Mouse (Mus musculus) neural tube, embryonic 11.5 days (tissue): ENCODE measurements around the gene Ltb4r2. TPM values are rescaled to one million over a fixed set of nuclear protein-coding genes. Genes with fewer than 3 reads are reported as not detected.

Source experiments
- ATAC-seq: fragments of 200-750 bp; cut with Nextera tagmentation; 2 replicates; pipeline ENCODE4 v1.8.0; 2017; ENCODE audit warnings: moderate number of reproducible peaks, mild to moderate bottlenecking, moderate TSS enrichment, moderate library complexity; ENCODE audit not compliant: insufficient read depth, low FRiP score, low TSS enrichment
- DNase-seq: peaks from one replicate; pipeline ENCODE4 v3.0.0-alpha.2; 2015; ENCODE audit warnings: low spot score
- H3K27ac ChIP-seq: fragments of 300-500 bp; sonication (generic); 2 replicates; pipeline ENCODE4 v1.5.1; 2014; ENCODE audit warnings: low read depth, mild to moderate bottlenecking, low read length
- H3K27me3 ChIP-seq: fragments of 300-500 bp; sonication (generic); 2 replicates; pipeline ENCODE4 v1.6.1; 2014; ENCODE audit warnings: mild to moderate bottlenecking, low read length, mixed read lengths; ENCODE audit not compliant: control insufficient read depth, insufficient read depth
- H3K36me3 ChIP-seq: fragments of 300-500 bp; sonication (generic); 2 replicates; pipeline ENCODE4 v1.6.1; 2014; ENCODE audit warnings: mild to moderate bottlenecking, low read length, moderate library complexity, mixed read lengths; ENCODE audit not compliant: control insufficient read depth, insufficient read depth
- H3K4me1 ChIP-seq: fragments of 300-500 bp; sonication (generic); 2 replicates; pipeline ENCODE4 v1.6.1; 2014; ENCODE audit warnings: low read length, mixed read lengths; ENCODE audit not compliant: control insufficient read depth, insufficient read depth
- H3K4me2 ChIP-seq: fragments of 300-500 bp; sonication (generic); 2 replicates; pipeline ENCODE4 v1.6.1; 2014; ENCODE audit warnings: low read depth, mild to moderate bottlenecking, moderate library complexity
- H3K4me3 ChIP-seq: fragments of 300-500 bp; sonication (generic); 2 replicates; pipeline ENCODE4 v1.5.1; 2014; ENCODE audit warnings: low read depth, low read length
- H3K9ac ChIP-seq: fragments of 300-500 bp; sonication (generic); 2 replicates; pipeline ENCODE4 v1.6.1; 2014; ENCODE audit warnings: mild to moderate bottlenecking, low read length
- H3K9me3 ChIP-seq: fragments of 300-500 bp; sonication (generic); 2 replicates; pipeline ENCODE4 v1.6.1; 2016; ENCODE audit warnings: low read length; ENCODE audit not compliant: control insufficient read depth
- WGBS: fragments of 180-500 bp; shearing (Covaris S2); extraction: QIAGEN DNeasy Blood & Tissue Kit; methylation state at CpG from one replicate; pipeline ENCODE4 v1.1.7; 2014; 5-methylcytosine and 5-hydroxymethylcytosine counted together
- polyA plus RNA-seq: library from polyadenylated mRNA; unstranded; fragments of >200 nt; fragmentation: Nextera tagmentation; extraction: Ambion mirVana; gene quantifications from 2 replicates; pipeline ENCODE4 v1.2.1, GENCODE M21; 2014

Ltb4r2 gene
- polyA plus RNA-seq, 1 experiment from 2014 or later: 0.52 TPM

DNA sequence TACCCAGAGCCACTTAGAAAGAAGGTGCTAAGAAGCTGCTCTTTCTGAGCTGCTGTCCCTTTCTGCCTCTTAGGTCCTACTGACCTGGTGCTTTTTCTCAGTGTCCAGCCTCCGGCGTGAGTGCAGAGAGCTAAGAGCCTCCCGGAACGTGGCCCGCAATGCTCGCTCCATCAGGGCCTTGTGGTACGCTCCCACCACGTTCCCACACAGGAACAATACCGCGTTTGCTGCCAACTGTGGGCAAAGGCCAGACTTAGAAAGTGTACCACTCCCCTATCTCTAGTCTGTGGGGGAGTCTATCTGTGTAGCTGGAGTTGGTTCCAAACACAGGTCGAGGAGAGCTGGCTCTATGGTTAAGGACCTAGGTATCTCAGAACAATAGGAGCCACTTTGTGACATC is 19.5 kb downstream of the Ltb4r2 start:
- Histone ChIP-seq H3K4me3 (no peak overlapping the region), H3K4me1 (peaks cover 5% of the 10 kb centered on the region; the same call in 1 of the 2 replicates), H3K9ac (no peak overlapping the region), H3K9me3 (no peaks in the 10 kb centered on the region), H3K36me3 (no peaks in the 10 kb centered on the region), H3K27ac (no peak overlapping the region), H3K27me3 (peaks cover 43% of the 10 kb centered on the region), H3K4me2 (no peak overlapping the region)
- 82% methylated on average over 11 of the region's 11 CpGs for WGBS
- ATAC-seq: no peak
- no peak for DNase-seq

DNA sequence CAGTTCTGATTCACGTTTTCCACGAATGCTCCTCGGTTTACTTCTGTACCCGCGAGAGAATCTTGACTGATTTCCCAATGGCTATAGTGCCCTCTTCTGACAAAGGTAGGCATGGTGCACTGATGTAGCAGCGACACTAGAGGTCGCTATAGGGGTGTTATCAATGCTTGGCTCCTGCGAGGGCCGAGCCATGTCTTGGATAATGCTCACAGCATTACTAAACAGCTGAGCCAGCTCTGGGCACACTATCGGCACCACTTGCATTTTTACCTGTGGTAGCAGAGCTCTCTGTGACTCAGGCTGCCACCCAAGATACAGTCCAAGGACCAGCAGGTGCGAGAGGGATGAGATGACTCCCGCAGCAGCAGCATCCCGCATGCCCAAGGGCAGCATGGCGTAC is 20.1 kb downstream of the Ltb4r2 start:
- peaks cover 5% of the 10 kb centered on the region; the same call in 1 of the 2 replicates for H3K4me1 ChIP-seq
- H3K36me3 ChIP-seq: no peaks in the 10 kb centered on the region
- ATAC-seq (no peak; the same call in 1 of the 2 replicates), DNase-seq (peak; percentile 73)
- H3K4me2 ChIP-seq: peak overlapping the region; percentile 23
- no peak overlapping the region for H3K27ac ChIP-seq
- H3K4me3 ChIP-seq: no peak overlapping the region
- 0 out of 2 replicates have a peak overlapping the region, but pooled peaks have one; percentile 11 for H3K9ac ChIP-seq
- WGBS: 17% methylated on average over 14 of the region's 14 CpGs
- H3K27me3 ChIP-seq: peaks cover 44% of the 10 kb centered on the region
- H3K9me3 ChIP-seq: no peaks in the 10 kb centered on the region

DNA sequence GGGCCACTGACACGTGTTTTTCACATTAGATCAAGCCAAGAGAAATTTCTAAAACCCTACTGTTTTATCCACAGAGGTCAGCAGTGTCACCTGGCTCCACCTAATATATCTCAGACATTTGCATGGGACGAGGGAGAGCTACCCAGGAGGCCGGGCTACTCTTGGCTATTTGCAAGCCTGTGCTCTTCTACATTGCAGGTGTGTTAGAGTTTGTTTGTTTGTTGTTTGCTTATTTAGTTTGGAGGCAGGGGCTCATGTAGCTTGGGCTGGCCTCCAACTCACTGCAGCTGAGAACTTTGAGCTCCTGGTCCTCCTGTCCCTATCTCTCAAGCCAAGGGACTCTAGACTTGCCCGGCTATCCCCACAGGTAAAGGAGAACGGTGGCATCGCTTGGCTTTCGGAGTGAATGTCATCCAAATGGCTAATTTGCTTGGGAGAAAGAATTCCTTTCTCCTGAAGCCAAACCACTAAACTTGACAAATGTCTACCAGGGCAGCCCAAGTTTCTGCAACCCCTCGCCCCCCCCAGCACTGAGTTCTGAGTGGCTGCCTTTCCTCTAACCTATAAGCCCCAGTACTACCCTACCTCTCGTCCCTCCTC is 21.2 kb downstream of the Ltb4r2 start:
- H3K27ac ChIP-seq: no peak overlapping the region
- H3K9ac ChIP-seq: no peak overlapping the region

DNA sequence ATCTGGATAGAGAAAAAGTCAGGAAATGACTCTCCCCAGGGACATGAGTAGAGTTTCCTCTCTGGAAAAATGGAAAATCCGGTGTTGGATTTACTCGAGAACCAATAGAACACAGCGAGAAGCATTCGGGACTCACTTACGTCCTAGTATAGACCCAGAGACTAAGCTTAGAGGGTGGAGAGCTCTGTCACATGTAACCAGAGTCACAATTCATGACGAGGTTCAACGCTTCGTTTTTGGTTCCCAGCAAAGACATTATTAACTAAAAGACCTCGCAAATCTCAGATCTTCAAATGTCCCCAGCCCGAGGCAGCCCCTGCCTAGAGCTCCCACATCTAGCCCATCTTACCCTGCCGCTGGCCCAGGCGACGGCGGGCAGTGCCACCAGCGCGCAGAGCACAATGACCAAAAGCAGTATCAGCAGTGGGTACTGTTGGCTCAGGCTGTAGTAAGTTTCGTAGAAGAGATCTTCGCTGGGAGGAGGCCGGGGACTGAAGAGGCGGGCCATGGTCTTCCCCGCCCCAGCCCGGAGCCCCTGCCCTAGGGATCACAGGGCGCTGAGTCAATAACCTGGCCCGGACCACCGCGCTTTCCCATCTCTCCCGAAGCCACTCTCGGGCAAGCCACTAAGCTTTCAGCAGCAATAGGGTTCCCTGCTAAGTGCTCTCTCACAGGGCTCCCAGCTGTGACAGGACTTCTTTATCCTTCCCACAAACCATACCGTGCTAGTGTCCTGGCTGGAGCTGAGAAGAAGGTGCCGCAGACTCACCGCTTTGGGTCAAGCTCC is 22.1 kb downstream of the Ltb4r2 start:
- DNase-seq (peak; percentile 35), ATAC-seq (no peak)
- peaks cover 5% of the 10 kb centered on the region; the same call in 1 of the 2 replicates for H3K4me1 ChIP-seq
- H3K9ac ChIP-seq: peak overlapping the region; percentile 37
- peak overlapping the region; percentile 39 for H3K4me2 ChIP-seq
- WGBS: 1% methylated on average over 31 of the region's 31 CpGs
- H3K27me3 ChIP-seq: peaks cover 59% of the 10 kb centered on the region
- no peaks in the 10 kb centered on the region for H3K36me3 ChIP-seq
- H3K9me3 ChIP-seq: no peaks in the 10 kb centered on the region
- H3K4me3 ChIP-seq: peak overlapping the region; percentile 34
- no peak overlapping the region for H3K27ac ChIP-seq

More for the DNA sequence above, 21.2 kb downstream of the Ltb4r2 start:
- Histone ChIP-seq H3K4me1 (peaks cover 5% of the 10 kb centered on the region; the same call in 1 of the 2 replicates), H3K4me3 (no peak overlapping the region), H3K9me3 (no peaks in the 10 kb centered on the region), H3K27me3 (peaks cover 50% of the 10 kb centered on the region), H3K36me3 (no peaks in the 10 kb centered on the region), H3K4me2 (peak overlapping the region; percentile 39)
- 47% methylated on average over 9 of the region's 9 CpGs for WGBS
- no peak for DNase-seq
- ATAC-seq: no peak

DNA sequence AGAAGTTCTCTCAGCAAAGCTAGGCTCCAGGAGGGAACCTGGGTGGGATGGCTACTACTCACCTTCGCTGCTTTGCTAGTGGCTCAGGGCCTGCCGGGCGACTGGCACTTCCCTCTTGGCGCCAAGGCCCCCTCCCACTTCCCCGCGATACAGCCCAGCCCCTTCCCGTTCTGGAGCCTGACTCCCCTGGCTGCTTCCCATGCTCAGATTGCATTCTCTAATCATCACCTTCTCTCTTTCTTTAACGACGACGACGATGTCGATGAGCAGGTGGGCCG is 22.7 kb downstream of the Ltb4r2 start, which contains the start of gene Adcy4:
Gene Adcy4 (minus strand): TSS at position 138 of the 278 bp plus-strand sequence.
- peak within 1 kb of the TSS; percentile 39 for H3K4me2 ChIP-seq
- H3K9ac ChIP-seq: peak within 1 kb of the TSS; percentile 37
- H3K36me3 ChIP-seq: no peaks in the 10 kb centered on the region
- H3K27ac ChIP-seq: no peak within 1 kb of the TSS
- 4% methylated on average over 13 of the region's 13 CpGs for WGBS
- no peaks in the 10 kb centered on the region for H3K9me3 ChIP-seq
- H3K4me1 ChIP-seq: peaks cover 5% of the 10 kb centered on the region; the same call in 1 of the 2 replicates
- peaks cover 64% of the 10 kb centered on the region for H3K27me3 ChIP-seq
- no peak for ATAC-seq
- no peak for DNase-seq
- peak within 1 kb of the TSS; percentile 34 for H3K4me3 ChIP-seq

DNA sequence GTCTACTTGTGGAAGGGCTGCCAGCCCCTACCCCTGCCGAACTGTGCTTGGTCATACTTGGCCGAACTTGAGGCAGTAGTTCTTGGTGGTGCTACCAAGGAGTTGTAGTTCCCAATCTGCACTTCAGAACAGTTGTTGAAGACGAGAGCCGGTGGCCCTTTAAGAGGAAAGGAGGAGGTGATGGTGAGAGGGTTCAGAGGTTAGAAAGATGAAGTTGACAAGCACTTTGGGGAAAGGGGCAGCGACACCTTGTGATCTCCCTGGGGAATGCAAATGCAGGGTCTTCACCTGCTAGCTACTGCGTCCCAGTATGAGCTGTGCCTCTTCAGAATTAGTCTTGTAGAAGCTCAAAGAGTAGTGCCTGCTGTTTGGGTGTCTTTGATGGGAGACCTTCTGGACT is 24.0 kb downstream of the Ltb4r2 start:
- peaks cover 70% of the 10 kb centered on the region for H3K27me3 ChIP-seq
- ATAC-seq: no peak
- WGBS: 31% methylated on average over 6 of the region's 6 CpGs
- no peak for DNase-seq
- peaks cover 5% of the 10 kb centered on the region; the same call in 1 of the 2 replicates for H3K4me1 ChIP-seq
- no peaks in the 10 kb centered on the region for H3K9me3 ChIP-seq
- H3K36me3 ChIP-seq: no peaks in the 10 kb centered on the region
- H3K27ac ChIP-seq: no peak overlapping the region
- H3K4me3 ChIP-seq: no peak overlapping the region
- no peak overlapping the region for H3K4me2 ChIP-seq
- no peak overlapping the region for H3K9ac ChIP-seq

DNA sequence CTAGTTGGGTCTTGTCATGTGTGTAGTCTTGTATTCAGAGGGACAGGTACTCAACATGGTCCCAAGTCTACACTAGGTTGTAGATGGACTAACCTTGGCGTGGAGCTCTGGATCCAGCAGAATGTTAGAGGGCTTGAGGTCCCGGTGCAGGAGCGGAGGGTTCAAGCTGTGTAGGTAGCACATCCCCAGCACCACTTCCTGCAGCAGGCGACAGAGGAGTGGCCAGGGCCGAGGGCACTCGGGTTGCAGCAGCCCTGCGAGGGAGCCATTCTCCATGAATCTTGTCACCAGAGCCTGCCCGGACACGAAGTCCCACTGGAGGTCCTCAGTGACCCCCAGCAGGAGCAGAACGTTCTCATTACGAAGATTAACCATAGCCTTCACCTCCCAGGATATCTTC is 26.5 kb downstream of the Ltb4r2 start:
- DNase-seq (no peak), ATAC-seq (no peak)
- WGBS: 37% methylated on average over 11 of the region's 11 CpGs
- no peak overlapping the region for H3K27ac ChIP-seq
- H3K4me1 ChIP-seq: no peaks in the 10 kb centered on the region; the same call in 1 of the 2 replicates
- H3K36me3 ChIP-seq: no peaks in the 10 kb centered on the region
- H3K27me3 ChIP-seq: peaks cover 58% of the 10 kb centered on the region
- no peak overlapping the region for H3K9ac ChIP-seq
- no peaks in the 10 kb centered on the region for H3K9me3 ChIP-seq
- peak overlapping the region; percentile 52; the same call in 1 of the 2 replicates for H3K4me2 ChIP-seq
- H3K4me3 ChIP-seq: no peak overlapping the region; the same call in 1 of the 2 replicates

DNA sequence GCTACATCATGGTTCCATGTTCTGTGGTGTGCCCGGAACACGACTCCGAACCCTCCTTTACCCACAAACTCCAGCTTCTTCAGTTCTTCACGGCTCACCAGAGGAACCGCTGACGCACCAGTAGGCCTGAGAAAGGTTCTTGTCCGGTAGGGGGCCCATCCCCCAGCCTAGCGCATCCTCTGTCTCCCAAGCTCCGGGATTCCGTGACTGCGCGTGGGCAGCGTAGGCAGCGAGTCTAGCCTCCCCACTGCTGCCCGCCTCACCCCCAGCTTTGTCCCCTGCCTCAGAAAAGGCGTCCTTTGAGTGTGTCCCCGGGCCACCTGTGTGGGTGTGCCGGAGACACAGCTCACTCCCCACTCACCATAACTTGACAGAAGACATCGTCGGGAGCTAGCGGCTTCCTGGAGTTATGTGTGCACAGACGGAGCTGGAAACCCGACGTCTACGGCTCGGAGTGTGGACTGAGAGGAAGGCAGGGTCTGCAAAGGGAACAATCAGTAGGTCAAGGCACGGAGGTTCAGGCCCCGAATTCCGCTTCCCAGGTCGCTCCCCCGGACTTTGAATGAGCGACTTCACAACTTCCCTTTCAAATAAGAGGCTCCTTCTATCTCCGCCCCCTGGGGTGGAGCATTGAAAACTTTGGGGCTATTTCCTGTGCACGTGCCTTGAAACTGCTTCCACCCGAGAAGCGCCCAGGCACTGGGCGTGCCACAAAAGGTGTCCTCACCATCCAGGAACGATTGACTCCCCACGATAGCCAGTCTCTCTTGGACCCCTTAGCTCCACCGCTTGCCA is 27.2 kb downstream of the Ltb4r2 start, which contains the start of gene Ripk3:
Gene Ripk3 (minus strand): TSS at position 610 of the 795 bp plus-strand sequence.
- peak within 1 kb of the TSS; percentile 52 for H3K4me2 ChIP-seq
- H3K9me3 ChIP-seq: no peaks in the 10 kb centered on the region
- H3K36me3 ChIP-seq: no peaks in the 10 kb centered on the region
- H3K27me3 ChIP-seq: peaks cover 51% of the 10 kb centered on the region
- peak; percentile 32 for DNase-seq
- H3K4me3 ChIP-seq: peak within 1 kb of the TSS; percentile 29
- peak within 1 kb of the TSS; percentile 32; the same call in 1 of the 2 replicates for H3K9ac ChIP-seq
- WGBS: 4% methylated on average over 40 of the region's 40 CpGs
- no peaks in the 10 kb centered on the region; the same call in 1 of the 2 replicates for H3K4me1 ChIP-seq
- ATAC-seq: no peak
- no peak within 1 kb of the TSS for H3K27ac ChIP-seq
